ENCODE assay signal across 11 mouse cellular contexts in genomic region chr7:30520396-30520795, GRCm38 (mm10). TPM values are rescaled to one million over a fixed set of nuclear protein-coding genes. Genes with fewer than 3 reads are reported as not detected.
DNase-seq lines count a peak whose midpoint lies in the region; ATAC-seq and TF ChIP-seq lines count a peak whose summit lies in the region.
"Had no signal": no experiment of that assay in that cellular context is flagged by ENCODE, and none has a peak within 500 bp of the region (broad histone marks: within the 10 kb centered on the region; RNA-seq: fewer than 3 reads in every experiment).

No protein-coding gene starts in this region.

- no peaks in the 10 kb centered on the region for H3K4me1 ChIP-seq in neural tube, embryonic 11.5 days (ENCODE audit: control insufficient read depth, insufficient read depth, low read length)
- H3K4me1 ChIP-seq in forebrain, embryonic 14.5 days (ENCODE audit: control insufficient read depth, insufficient read depth, low read length) = no peaks in the 10 kb centered on the region
- H3K4me1 ChIP-seq in kidney, embryonic 16.5 days (ENCODE audit: insufficient read depth, low read length) = peaks cover 23% of the 10 kb centered on the region
- H3K4me1 ChIP-seq in neural tube, embryonic 14.5 days (ENCODE audit: control insufficient read depth, insufficient read depth, low read length) = no peaks in the 10 kb centered on the region
- H3K4me1 ChIP-seq in liver, postnatal 0 days (ENCODE audit: insufficient read depth) = no peaks in the 10 kb centered on the region
- H3K4me1 ChIP-seq: embryonic facial prominence, embryonic 12.5 days; heart, embryonic 13.5 days had no signal

- no peak for TF ChIP-seq CTCF in liver, postnatal 0 days (IDR thresholded peaks at IDR 0.05; ENCODE audit: low read depth)

- no peak for DNase-seq in neural tube, embryonic 11.5 days (ENCODE audit: low spot score)
- no peak for DNase-seq in neural tube, embryonic 10.5 days (ENCODE audit: extremely low spot score, low spot score)
- DNase-seq in forebrain, embryonic 14.5 days (ENCODE audit: low spot score) = peak; percentile 33
- DNase-seq in c-Kit-positive CD71-positive TER-119-positive erythroid progenitor cells, embryonic 14.5 days (ENCODE audit: low spot score) = no peak
- no peak for DNase-seq in liver, postnatal 0 days
- DNase-seq: lung, postnatal 10 days had no signal

- TF ChIP-seq EP300 in liver, postnatal 0 days (IDR thresholded peaks at IDR 0.05; ENCODE audit: low read depth) = no peak

- H3K27ac ChIP-seq in neural tube, embryonic 11.5 days (ENCODE audit: low read depth, low read length) = no peak overlapping the region
- H3K27ac ChIP-seq in forebrain, embryonic 14.5 days (ENCODE audit: low read depth, low read length) = no peak overlapping the region
- no peak overlapping the region; the same call in 1 of the 2 replicates for H3K27ac ChIP-seq in kidney, embryonic 16.5 days (ENCODE audit: low read length)
- H3K27ac ChIP-seq in neural tube, embryonic 14.5 days (ENCODE audit: low read depth, low read length) = no peak overlapping the region
- H3K27ac ChIP-seq in liver, postnatal 0 days (ENCODE audit: low read depth) = no peak overlapping the region
- H3K27ac ChIP-seq: embryonic facial prominence, embryonic 12.5 days; heart, embryonic 13.5 days had no signal

- no peaks in the 10 kb centered on the region for H3K27me3 ChIP-seq in neural tube, embryonic 11.5 days (ENCODE audit: control insufficient read depth, insufficient read depth, low read length)
- H3K27me3 ChIP-seq in forebrain, embryonic 14.5 days (replicated peaks; ENCODE audit: control insufficient read depth, insufficient read depth, low read length) = no peaks in the 10 kb centered on the region
- H3K27me3 ChIP-seq in kidney, embryonic 16.5 days (ENCODE audit: insufficient read depth, low read length) = no peaks in the 10 kb centered on the region
- H3K27me3 ChIP-seq in neural tube, embryonic 14.5 days (ENCODE audit: control insufficient read depth, insufficient read depth, low read length) = no peaks in the 10 kb centered on the region
- H3K27me3 ChIP-seq in liver, postnatal 0 days (ENCODE audit: insufficient read depth, low read length) = no peaks in the 10 kb centered on the region
- H3K27me3 ChIP-seq: embryonic facial prominence, embryonic 12.5 days had no signal

- no peak overlapping the region for H3K4me2 ChIP-seq in neural tube, embryonic 11.5 days (ENCODE audit: low read depth)
- no peak overlapping the region for H3K4me2 ChIP-seq in forebrain, embryonic 14.5 days (ENCODE audit: low read length)
- H3K4me2 ChIP-seq in kidney, embryonic 16.5 days (replicated peaks; ENCODE audit: low read depth, low read length) = no peak overlapping the region
- H3K4me2 ChIP-seq in neural tube, embryonic 14.5 days (ENCODE audit: low read depth, low read length) = no peak overlapping the region
- H3K4me2 ChIP-seq in liver, postnatal 0 days (ENCODE audit: low read depth, low read length) = no peak overlapping the region
- H3K4me2 ChIP-seq: embryonic facial prominence, embryonic 12.5 days; heart, embryonic 13.5 days had no signal

- H3K9me3 ChIP-seq in neural tube, embryonic 11.5 days (ENCODE audit: control insufficient read depth, low read length) = no peaks in the 10 kb centered on the region
- no peaks in the 10 kb centered on the region for H3K9me3 ChIP-seq in forebrain, embryonic 14.5 days (replicated peaks; ENCODE audit: control insufficient read depth, low read length)
- H3K9me3 ChIP-seq in kidney, embryonic 16.5 days (ENCODE audit: low read length) = no peaks in the 10 kb centered on the region
- H3K9me3 ChIP-seq in neural tube, embryonic 14.5 days (ENCODE audit: control insufficient read depth, low read length) = no peaks in the 10 kb centered on the region
- H3K9me3 ChIP-seq in liver, postnatal 0 days (ENCODE audit: low read length) = no peaks in the 10 kb centered on the region
- H3K9me3 ChIP-seq: embryonic facial prominence, embryonic 12.5 days; heart, embryonic 13.5 days had no signal

- 68% methylated on average over 4 of the region's 4 CpGs for WGBS in neural tube, embryonic 11.5 days
- 59% methylated on average over 4 of the region's 4 CpGs for WGBS in forebrain, embryonic 14.5 days
- 51% methylated on average over 4 of the region's 4 CpGs for WGBS in kidney, embryonic 16.5 days
- 76% methylated on average over 4 of the region's 4 CpGs for WGBS in neural tube, embryonic 14.5 days
- whole genome bisulfite sequencing in liver, postnatal 0 days (ENCODE audit: insufficient replicate concordance) = 77% methylated on average over 4 of the region's 4 CpGs

- H3K4me3 ChIP-seq in neural tube, embryonic 11.5 days (ENCODE audit: low read depth, low read length) = no peak overlapping the region
- no peak overlapping the region for H3K4me3 ChIP-seq in forebrain, embryonic 14.5 days (ENCODE audit: low read depth, low read length)
- H3K4me3 ChIP-seq in kidney, embryonic 16.5 days (ENCODE audit: low read length) = no peak overlapping the region
- H3K4me3 ChIP-seq in neural tube, embryonic 14.5 days (ENCODE audit: low read depth, low read length) = no peak overlapping the region
- H3K4me3 ChIP-seq in liver, postnatal 0 days (ENCODE audit: low read depth, low read length) = no peak overlapping the region
- H3K4me3 ChIP-seq: embryonic facial prominence, embryonic 12.5 days; heart, embryonic 13.5 days had no signal

- peaks cover 14% of the 10 kb centered on the region for H3K36me3 ChIP-seq in neural tube, embryonic 11.5 days (ENCODE audit: control insufficient read depth, insufficient read depth, low read length)
- H3K36me3 ChIP-seq in forebrain, embryonic 14.5 days (ENCODE audit: control insufficient read depth, insufficient read depth, low read length) = peaks cover 35% of the 10 kb centered on the region
- peaks cover 17% of the 10 kb centered on the region for H3K36me3 ChIP-seq in kidney, embryonic 16.5 days (ENCODE audit: insufficient read depth, low read length)
- peaks cover 28% of the 10 kb centered on the region for H3K36me3 ChIP-seq in neural tube, embryonic 14.5 days (ENCODE audit: control insufficient read depth, insufficient read depth, low read length)
- no peaks in the 10 kb centered on the region for H3K36me3 ChIP-seq in liver, postnatal 0 days (replicated peaks; ENCODE audit: insufficient read depth, low read length)

- ATAC-seq in neural tube, embryonic 11.5 days (ENCODE audit: insufficient read depth, low FRiP score, low TSS enrichment) = no peak
- 0 out of 2 replicates have a peak, but pooled peaks have one; percentile 33 for ATAC-seq in forebrain, embryonic 14.5 days
- peak; percentile 17 for ATAC-seq in kidney, embryonic 16.5 days (ENCODE audit: low FRiP score, low TSS enrichment)
- 0 out of 2 replicates have a peak, but pooled peaks have one; percentile 15 for ATAC-seq in neural tube, embryonic 14.5 days (ENCODE audit: low read depth)
- ATAC-seq in liver, postnatal 0 days = no peak
- ATAC-seq: intestine, embryonic 16.5 days had no signal

- peak overlapping the region; percentile 15; the same call in 1 of the 2 replicates for H3K9ac ChIP-seq in neural tube, embryonic 11.5 days (ENCODE audit: low read length)
- no peak overlapping the region for H3K9ac ChIP-seq in forebrain, embryonic 14.5 days (ENCODE audit: low read length)
- H3K9ac ChIP-seq in kidney, embryonic 16.5 days (replicated peaks; ENCODE audit: low read length) = no peak overlapping the region
- no peak overlapping the region for H3K9ac ChIP-seq in neural tube, embryonic 14.5 days (replicated peaks; ENCODE audit: low read depth, low read length)
- no peak overlapping the region for H3K9ac ChIP-seq in liver, postnatal 0 days (replicated peaks)
- H3K9ac ChIP-seq: embryonic facial prominence, embryonic 12.5 days; heart, embryonic 13.5 days had no signal

RNA-seq across cellular contexts. Expression of gene Arhgap33, which starts 14.5 kb away (rescaled TPM):
- polyA plus RNA-seq in neural tube, embryonic 11.5 days (2014; fragmentation: Nextera tagmentation; extraction: Ambion mirVana) = 48.8 and 51.1 TPM in 2 replicates
- polyA plus RNA-seq in forebrain, embryonic 14.5 days (2014; fragmentation: Nextera tagmentation; extraction: Ambion mirVana) = 63.5 and 98.4 TPM in 2 replicates
- 12.0 and 14.9 TPM in 2 replicates for polyA plus RNA-seq in kidney, embryonic 16.5 days (2015; fragmentation: Nextera tagmentation; extraction: Ambion mirVana)
- 110 and 111 TPM in 2 replicates for polyA plus RNA-seq in neural tube, embryonic 14.5 days (2014; fragmentation: Nextera tagmentation; extraction: Ambion mirVana)
- polyA plus RNA-seq in liver, postnatal 0 days (2015; fragmentation: Nextera tagmentation; extraction: Ambion mirVana) = 1.0 and 1.1 TPM in 2 replicates

RNA-seq across cellular contexts. Expression of gene Prodh2, which starts 27.0 kb away (rescaled TPM):
- polyA plus RNA-seq in neural tube, embryonic 11.5 days (2014; fragmentation: Nextera tagmentation; extraction: Ambion mirVana) = not detected in 2 replicates
- not detected in 2 replicates for polyA plus RNA-seq in forebrain, embryonic 14.5 days (2014; fragmentation: Nextera tagmentation; extraction: Ambion mirVana)
- 21.1 and 27.6 TPM in 2 replicates for polyA plus RNA-seq in kidney, embryonic 16.5 days (2015; fragmentation: Nextera tagmentation; extraction: Ambion mirVana)
- polyA plus RNA-seq in neural tube, embryonic 14.5 days (2014; fragmentation: Nextera tagmentation; extraction: Ambion mirVana) = not detected in 2 replicates
- 203 and 205 TPM in 2 replicates for polyA plus RNA-seq in liver, postnatal 0 days (2015; fragmentation: Nextera tagmentation; extraction: Ambion mirVana)
- polyA plus RNA-seq: embryonic facial prominence, embryonic 12.5 days had no signal

RNA-seq across cellular contexts. Expression of gene Hspb6, which starts 31.6 kb away (rescaled TPM):
- polyA plus RNA-seq in neural tube, embryonic 11.5 days (2014; fragmentation: Nextera tagmentation; extraction: Ambion mirVana) = 3.7 and 4.4 TPM in 2 replicates
- 8.6 and 10.1 TPM in 2 replicates for polyA plus RNA-seq in forebrain, embryonic 14.5 days (2014; fragmentation: Nextera tagmentation; extraction: Ambion mirVana)
- polyA plus RNA-seq in kidney, embryonic 16.5 days (2015; fragmentation: Nextera tagmentation; extraction: Ambion mirVana) = 18.0 and 20.6 TPM in 2 replicates
- 7.0 and 8.4 TPM in 2 replicates for polyA plus RNA-seq in neural tube, embryonic 14.5 days (2014; fragmentation: Nextera tagmentation; extraction: Ambion mirVana)
- polyA plus RNA-seq in liver, postnatal 0 days (2015; fragmentation: Nextera tagmentation; extraction: Ambion mirVana) = 4.9 and 6.6 TPM in 2 replicates

RNA-seq across cellular contexts. Expression of gene Proser3, which starts 31.7 kb away (rescaled TPM):
- 8.6 and 12.1 TPM in 2 replicates for polyA plus RNA-seq in neural tube, embryonic 11.5 days (2014; fragmentation: Nextera tagmentation; extraction: Ambion mirVana)
- 6.2 and 7.1 TPM in 2 replicates for polyA plus RNA-seq in forebrain, embryonic 14.5 days (2014; fragmentation: Nextera tagmentation; extraction: Ambion mirVana)
- polyA plus RNA-seq in kidney, embryonic 16.5 days (2015; fragmentation: Nextera tagmentation; extraction: Ambion mirVana) = 12.0 and 16.6 TPM in 2 replicates
- polyA plus RNA-seq in neural tube, embryonic 14.5 days (2014; fragmentation: Nextera tagmentation; extraction: Ambion mirVana) = 9.3 and 11.1 TPM in 2 replicates
- polyA plus RNA-seq in liver, postnatal 0 days (2015; fragmentation: Nextera tagmentation; extraction: Ambion mirVana) = 0.53 and 1.1 TPM in 2 replicates

RNA-seq across cellular contexts. Expression of gene Lin37, which starts 39.2 kb away (rescaled TPM):
- polyA plus RNA-seq in neural tube, embryonic 11.5 days (2014; fragmentation: Nextera tagmentation; extraction: Ambion mirVana) = 46.2 and 47.0 TPM in 2 replicates
- 47.6 and 59.0 TPM in 2 replicates for polyA plus RNA-seq in forebrain, embryonic 14.5 days (2014; fragmentation: Nextera tagmentation; extraction: Ambion mirVana)
- polyA plus RNA-seq in kidney, embryonic 16.5 days (2015; fragmentation: Nextera tagmentation; extraction: Ambion mirVana) = 47.0 and 48.1 TPM in 2 replicates
- 55.4 and 57.4 TPM in 2 replicates for polyA plus RNA-seq in neural tube, embryonic 14.5 days (2014; fragmentation: Nextera tagmentation; extraction: Ambion mirVana)
- polyA plus RNA-seq in liver, postnatal 0 days (2015; fragmentation: Nextera tagmentation; extraction: Ambion mirVana) = 16.0 and 18.9 TPM in 2 replicates

Comparison
In these comparisons a context has a peak if more than half of its experiments do, and no peak if none do; other contexts are left out.
1. ATAC-seq: peak in forebrain, embryonic 14.5 days (single experiment), kidney, embryonic 16.5 days (single experiment) and neural tube, embryonic 14.5 days (single experiment); none in neural tube, embryonic 11.5 days (single experiment) and liver, postnatal 0 days (single experiment).
2. RNA of gene Prodh2, which starts 27.0 kb away (polyA plus RNA-seq): 203 to 205 TPM in liver, postnatal 0 days and 21.1 to 27.6 TPM in kidney, embryonic 16.5 days; not detected in neural tube, embryonic 11.5 days, not detected in neural tube, embryonic 14.5 days and not detected in forebrain, embryonic 14.5 days; every median in the first group is over 10 times any median in the second.